Mouse (Mus musculus) stomach, postnatal 0 days (tissue): ENCODE measurements at regions not wholly inside any gene's neighbourhood (a gene's known extent, or its start where the extent isn't known, plus 50 kb on each side); places are given as distances from the start of the nearest gene placed in this dataset.

ENCODE experiments used
- CTCF ChIP-seq: IDR thresholded peaks from 2 replicates; pipeline ENCODE4 v1.5.1; 2016; ENCODE audit warnings: antibody characterized with exemption, low read depth, mild to moderate bottlenecking, moderate library complexity
- EP300 ChIP-seq: optimal IDR thresholded peaks from 2 replicates; pipeline ENCODE3; 2016; ENCODE audit warnings: antibody characterized with exemption

GRCm38 (mm10) chr17:14506123-14506522 is 187.9 kb downstream of the Thbs2 start:
- TF ChIP-seq EP300 (no peak), CTCF (no peak)
